Mouse (Mus musculus) cortical plate, adult 2 months (tissue): ENCODE results near the gene Robo2.

Source experiments
- CTCF ChIP-seq: fragments of 200-500 bp; IDR thresholded peaks from 2 replicates; pipeline ENCODE4 v1.5.1; 2011; ENCODE audit warnings: mild to moderate bottlenecking, control low read depth, low read length; ENCODE audit not compliant: insufficient read depth; ENCODE audit errors: extremely low read depth
- POLR2A ChIP-seq: fragments of 200-500 bp; IDR thresholded peaks from 2 replicates; pipeline ENCODE4 v1.6.1; 2011; ENCODE audit warnings: mild to moderate bottlenecking, low read length, control low read depth; ENCODE audit not compliant: insufficient read depth; ENCODE audit errors: extremely low read depth

- no peak for TF ChIP-seq POLR2A
- TF ChIP-seq CTCF = no peak
Observed at GRCm38 (mm10) chr16:74084188-74084587, 327.4 kb downstream of the Robo2 start.
